Mouse (Mus musculus) inflammation-experienced regulatory T-cells, adult 16 weeks (primary cell): Measurements from ENCODE around the gene Sema6d. TPM values are rescaled to one million over a fixed set of nuclear protein-coding genes. Genes with fewer than 3 reads are reported as not detected.

Experiments
- polyA plus RNA-seq: library from polyadenylated mRNA; unstranded; fragments of 100-300 nt; shearing (Covaris generic); gene quantifications from one replicate; pipeline ENCODE4 v1.2.1, GENCODE M21; 2017

The Sema6d gene
- polyA plus RNA-seq, result 1.9 TPM

DNA sequence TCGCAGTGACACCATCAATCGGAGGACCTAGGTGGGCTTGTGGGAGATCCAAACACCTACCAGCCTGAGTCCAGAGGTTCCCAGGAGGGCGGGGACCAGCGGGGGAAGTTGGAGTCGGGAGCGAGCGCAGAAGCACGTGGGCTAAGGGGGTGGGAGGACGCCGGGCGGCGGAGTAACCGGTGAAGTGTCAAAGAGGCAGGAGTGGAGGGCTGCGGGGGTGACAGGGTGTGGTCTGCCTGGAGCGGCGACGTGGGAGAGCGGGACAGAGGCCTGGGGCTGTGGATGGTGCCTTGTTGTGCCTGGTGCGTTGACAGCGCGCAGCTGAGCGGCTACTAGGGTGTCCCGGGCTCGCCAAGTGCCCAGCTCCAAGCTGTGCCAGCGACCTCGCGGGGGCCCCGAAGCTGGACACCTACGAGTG, at the start of gene Sema6d:
TSS of gene Sema6d (plus strand) at position 157 of the 418 bp plus-strand sequence.

